Mouse (Mus musculus) limb, embryonic 10.5 days (tissue): ENCODE results near the gene Fchsd2. TPM values are rescaled to one million over a fixed set of nuclear protein-coding genes. Genes with fewer than 3 reads are reported as not detected.

Source experiments
- DNase-seq: peaks from one replicate; pipeline ENCODE4 v3.0.0-alpha.2; 2017; ENCODE audit warnings: low spot score
- H3K27ac ChIP-seq: fragments of 300-500 bp; sonication (generic); 2 replicates; pipeline ENCODE4 v1.5.1; 2016; ENCODE audit warnings: mild to moderate bottlenecking
- H3K27me3 ChIP-seq: fragments of 300-500 bp; sonication (generic); 2 replicates; pipeline ENCODE4 v1.6.1; 2016; ENCODE audit warnings: low read depth, mild to moderate bottlenecking; ENCODE audit not compliant: poor library complexity, severe bottlenecking
- H3K36me3 ChIP-seq: fragments of 300-500 bp; sonication (generic); 2 replicates; pipeline ENCODE4 v1.6.1; 2016; ENCODE audit warnings: mild to moderate bottlenecking, moderate library complexity
- H3K4me1 ChIP-seq: fragments of 300-500 bp; sonication (generic); 2 replicates; pipeline ENCODE4 v1.6.1; 2016
- H3K4me3 ChIP-seq: fragments of 300-500 bp; sonication (generic); 2 replicates; pipeline ENCODE4 v1.5.1; 2016; ENCODE audit warnings: mild to moderate bottlenecking, moderate library complexity
- H3K9me3 ChIP-seq: fragments of 300-500 bp; sonication (generic); replicated peaks from 2 replicates; pipeline ENCODE4 v1.6.1; 2016; ENCODE audit warnings: mild to moderate bottlenecking
- WGBS: fragments of 180-500 bp; shearing (Covaris S2); methylation state at CpG from one replicate; pipeline ENCODE4 v1.1.7; 2016; 5-methylcytosine and 5-hydroxymethylcytosine counted together
- polyA plus RNA-seq: library from polyadenylated mRNA; unstranded; fragments of >200 nt; fragmentation: Nextera tagmentation; extraction: Ambion mirVana; gene quantifications from 2 replicates; pipeline ENCODE4 v1.2.1, GENCODE M21; 2016

Fchsd2 gene
- polyA plus RNA-seq, 1 experiment from 2014 or later, result 21.5 TPM

GRCm38 (mm10) chr7:101191326-101191969 lies 98.8 kb downstream of the Fchsd2 start:
- WGBS, result 95% methylated on average over 3 of the region's 3 CpGs
- DNase-seq, result no peak

GRCm38 (mm10) chr7:101210826-101211225 lies 118.2 kb downstream of the Fchsd2 start:
- WGBS, result 100% methylated on average over 1 of the region's 1 CpGs
- no peak for DNase-seq
- Histone ChIP-seq H3K36me3 (peaks cover 5% of the 10 kb centered on the region; the same call in 1 of the 2 replicates), H3K9me3 (no peaks in the 10 kb centered on the region), H3K27ac (no peak overlapping the region), H3K4me1 (no peaks in the 10 kb centered on the region), H3K27me3 (no peaks in the 10 kb centered on the region), H3K4me3 (no peak overlapping the region)

More at GRCm38 (mm10) chr7:101191326-101191969, 98.8 kb downstream of the Fchsd2 start:
- Histone ChIP-seq H3K27me3 (no peaks in the 10 kb centered on the region), H3K4me3 (no peak overlapping the region), H3K27ac (no peak overlapping the region), H3K9me3 (no peaks in the 10 kb centered on the region), H3K4me1 (no peaks in the 10 kb centered on the region), H3K36me3 (peaks cover 29% of the 10 kb centered on the region)

GRCm38 (mm10) chr7:101213515-101214263 lies 121.0 kb downstream of the Fchsd2 start:
- Histone ChIP-seq H3K9me3 (no peaks in the 10 kb centered on the region), H3K27me3 (no peaks in the 10 kb centered on the region), H3K4me3 (no peak overlapping the region), H3K27ac (no peak overlapping the region), H3K36me3 (peaks cover 5% of the 10 kb centered on the region; the same call in 1 of the 2 replicates), H3K4me1 (no peaks in the 10 kb centered on the region)
- DNase-seq, result no peak
- 84% methylated on average over 3 of the region's 3 CpGs for WGBS

GRCm38 (mm10) chr7:101216724-101217123 lies 124.1 kb downstream of the Fchsd2 start:
- DNase-seq, result no peak
- 79% methylated on average over 2 of the region's 2 CpGs for WGBS

GRCm38 (mm10) chr7:101223501-101223900 lies 130.8 kb downstream of the Fchsd2 start:
- Histone ChIP-seq H3K4me3 (no peak overlapping the region), H3K27ac (no peak overlapping the region), H3K4me1 (no peaks in the 10 kb centered on the region), H3K9me3 (no peaks in the 10 kb centered on the region), H3K27me3 (no peaks in the 10 kb centered on the region), H3K36me3 (no peaks in the 10 kb centered on the region)
- DNase-seq, result no peak
- WGBS, result 94% methylated on average over 2 of the region's 2 CpGs

More at GRCm38 (mm10) chr7:101216724-101217123, 124.1 kb downstream of the Fchsd2 start:
- H3K4me1 ChIP-seq, result no peaks in the 10 kb centered on the region
- no peak overlapping the region for H3K27ac ChIP-seq
- no peaks in the 10 kb centered on the region for H3K27me3 ChIP-seq
- no peaks in the 10 kb centered on the region for H3K9me3 ChIP-seq
- H3K36me3 ChIP-seq, result peaks cover 5% of the 10 kb centered on the region; the same call in 1 of the 2 replicates
- no peak overlapping the region for H3K4me3 ChIP-seq

GRCm38 (mm10) chr7:101229336-101229735 lies 136.7 kb downstream of the Fchsd2 start:
- no peak overlapping the region for H3K27ac ChIP-seq
- no peaks in the 10 kb centered on the region for H3K27me3 ChIP-seq
- DNase-seq, result no peak
- H3K4me3 ChIP-seq, result no peak overlapping the region
- no peaks in the 10 kb centered on the region for H3K4me1 ChIP-seq
- WGBS, result 50% methylated on average over 1 of the region's 1 CpGs
- H3K36me3 ChIP-seq, result no peaks in the 10 kb centered on the region
- H3K9me3 ChIP-seq, result no peaks in the 10 kb centered on the region

GRCm38 (mm10) chr7:101231458-101231857 lies 138.8 kb downstream of the Fchsd2 start:
- Histone ChIP-seq H3K4me3 (no peak overlapping the region), H3K9me3 (no peaks in the 10 kb centered on the region), H3K4me1 (no peaks in the 10 kb centered on the region), H3K27ac (no peak overlapping the region), H3K36me3 (peaks cover 2% of the 10 kb centered on the region; the same call in 1 of the 2 replicates), H3K27me3 (no peaks in the 10 kb centered on the region)
- DNase-seq, result no peak
- WGBS, result 48% methylated on average over 2 of the region's 2 CpGs

GRCm38 (mm10) chr7:101232716-101233115 lies 140.1 kb downstream of the Fchsd2 start:
- WGBS, result 85% methylated on average over 3 of the region's 3 CpGs
- Histone ChIP-seq H3K9me3 (no peaks in the 10 kb centered on the region), H3K4me3 (no peak overlapping the region), H3K4me1 (no peaks in the 10 kb centered on the region), H3K36me3 (peaks cover 2% of the 10 kb centered on the region; the same call in 1 of the 2 replicates), H3K27ac (no peak overlapping the region), H3K27me3 (no peaks in the 10 kb centered on the region)
- no peak for DNase-seq

- Histone ChIP-seq H3K27ac (no peak overlapping the region), H3K4me3 (no peak overlapping the region), H3K27me3 (no peaks in the 10 kb centered on the region), H3K9me3 (no peaks in the 10 kb centered on the region), H3K4me1 (no peaks in the 10 kb centered on the region), H3K36me3 (peaks cover 16% of the 10 kb centered on the region)
- WGBS, result 89% methylated on average over 8 of the region's 8 CpGs
- no peak for DNase-seq
Measured at GRCm38 (mm10) chr7:101236712-101237473, 144.2 kb downstream of the Fchsd2 start.

- Histone ChIP-seq H3K4me3 (no peak overlapping the region), H3K36me3 (peaks cover 26% of the 10 kb centered on the region), H3K27ac (no peak overlapping the region), H3K4me1 (no peaks in the 10 kb centered on the region), H3K27me3 (no peaks in the 10 kb centered on the region), H3K9me3 (no peaks in the 10 kb centered on the region)
- WGBS, result 93% methylated on average over 4 of the region's 4 CpGs
- no peak for DNase-seq
Measured at GRCm38 (mm10) chr7:101248760-101249159, 156.1 kb downstream of the Fchsd2 start.

- H3K36me3 ChIP-seq, result peaks cover 29% of the 10 kb centered on the region
- no peak for DNase-seq
- no peak overlapping the region for H3K27ac ChIP-seq
- no peaks in the 10 kb centered on the region for H3K27me3 ChIP-seq
- H3K9me3 ChIP-seq, result no peaks in the 10 kb centered on the region
- no peak overlapping the region for H3K4me3 ChIP-seq
- no peaks in the 10 kb centered on the region for H3K4me1 ChIP-seq
- 88% methylated on average over 2 of the region's 2 CpGs for WGBS
Measured at GRCm38 (mm10) chr7:101249173-101249572, 156.5 kb downstream of the Fchsd2 start.

GRCm38 (mm10) chr7:101253071-101253470 lies 160.4 kb downstream of the Fchsd2 start:
- WGBS, result 74% methylated on average over 2 of the region's 2 CpGs
- Histone ChIP-seq H3K27ac (no peak overlapping the region), H3K36me3 (peaks cover 46% of the 10 kb centered on the region)

GRCm38 (mm10) chr7:101258482-101258881 lies 165.8 kb downstream of the Fchsd2 start:
- H3K36me3 ChIP-seq, result peaks cover 67% of the 10 kb centered on the region
- no peak for DNase-seq
- H3K9me3 ChIP-seq, result no peaks in the 10 kb centered on the region
- no peak overlapping the region for H3K27ac ChIP-seq
- no peak overlapping the region for H3K4me3 ChIP-seq
- no peaks in the 10 kb centered on the region for H3K27me3 ChIP-seq
- no peaks in the 10 kb centered on the region for H3K4me1 ChIP-seq

More at GRCm38 (mm10) chr7:101253071-101253470, 160.4 kb downstream of the Fchsd2 start:
- DNase-seq, result no peak
- H3K9me3 ChIP-seq, result no peaks in the 10 kb centered on the region
- no peak overlapping the region for H3K4me3 ChIP-seq
- no peaks in the 10 kb centered on the region for H3K4me1 ChIP-seq
- H3K27me3 ChIP-seq, result no peaks in the 10 kb centered on the region
